Mouse (Mus musculus) cerebellum, adult 2 months (tissue): ENCODE measurements at regions not wholly inside any gene's neighbourhood (a gene's known extent, or its start where the extent isn't known, plus 50 kb on each side); places are given as distances from the start of the nearest gene placed in this dataset.

Experiments
- CTCF ChIP-seq: fragments of 200-500 bp; IDR thresholded peaks from 2 replicates; pipeline ENCODE4 v1.5.1; 2011; ENCODE audit warnings: low read depth, mild to moderate bottlenecking, control low read depth, low read length, moderate library complexity, borderline replicate concordance; ENCODE audit not compliant: insufficient read depth
- POLR2A ChIP-seq: fragments of 200-500 bp; IDR thresholded peaks from 2 replicates; pipeline ENCODE4 v1.6.1; 2011; ENCODE audit warnings: low read length, control low read depth, borderline replicate concordance; ENCODE audit not compliant: insufficient read depth

GRCm38 (mm10) chr19:60678236-60678635, 77.6 kb upstream of the Nanos1 start:
- TF ChIP-seq CTCF = no peak
- no peak for TF ChIP-seq POLR2A
